Mouse (Mus musculus): Measurements from ENCODE around the gene Ap1s1.

DNA sequence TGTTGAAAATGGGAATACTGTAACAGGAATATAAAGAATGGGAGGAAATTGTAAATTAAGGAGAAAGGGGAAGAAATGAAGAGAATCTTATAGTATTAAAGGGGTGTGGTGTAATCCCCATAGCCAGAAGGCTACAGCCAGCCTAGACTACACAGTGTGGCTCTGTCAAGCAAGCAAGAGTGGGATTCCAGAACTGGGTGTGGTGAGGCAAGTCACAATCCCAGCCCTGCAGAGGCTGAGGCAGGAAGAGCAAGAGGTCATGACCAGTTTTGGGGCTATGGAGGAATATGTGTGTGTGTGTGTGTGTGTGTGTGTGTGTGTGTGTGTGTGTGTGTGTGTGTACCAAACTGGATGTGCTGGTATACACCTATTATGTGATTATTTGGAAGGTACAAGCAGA, 1.1 kb upstream of the Ap1s1 start:
- TF ChIP-seq CTCF (IDR thresholded peaks at IDR 0.05; ENCODE audit: insufficient read depth, low read length) (no peak), POLR2A (IDR thresholded peaks at IDR 0.05; ENCODE audit: borderline replicate concordance, extremely low read depth, low read depth, low read length) (no peak)

Measured in lung, adult 2 months (tissue).